Mouse (Mus musculus) hindbrain, postnatal 0 days (tissue): ENCODE measurements around the gene Noxo1. TPM values are rescaled to one million over a fixed set of nuclear protein-coding genes. Genes with fewer than 3 reads are reported as not detected.

Experiments
- ATAC-seq: fragments of 200-750 bp; cut with Nextera tagmentation; 2 replicates; pipeline ENCODE4 v1.8.0; 2017; ENCODE audit warnings: mild to moderate bottlenecking, moderate TSS enrichment, moderate library complexity
- DNase-seq: peaks from one replicate; pipeline ENCODE4 v3.0.0-alpha.2; 2015; ENCODE audit warnings: low spot score
- H3K27ac ChIP-seq: fragments of 300-500 bp; sonication (generic); 2 replicates; pipeline ENCODE4 v1.5.1; 2014; ENCODE audit warnings: mild to moderate bottlenecking
- H3K27me3 ChIP-seq: fragments of 300-500 bp; sonication (generic); 2 replicates; pipeline ENCODE4 v1.6.1; 2014; ENCODE audit warnings: low read length, mixed read lengths; ENCODE audit not compliant: insufficient read depth
- H3K36me3 ChIP-seq: fragments of 300-500 bp; sonication (generic); 2 replicates; pipeline ENCODE4 v1.6.1; 2014; ENCODE audit warnings: low read length, mixed read lengths; ENCODE audit not compliant: insufficient read depth
- H3K4me1 ChIP-seq: fragments of 300-500 bp; sonication (generic); 2 replicates; pipeline ENCODE4 v1.6.1; 2014; ENCODE audit warnings: antibody characterized with exemption, low read length, mixed read lengths; ENCODE audit not compliant: insufficient read depth
- H3K4me2 ChIP-seq: fragments of 300-500 bp; sonication (generic); 2 replicates; pipeline ENCODE4 v1.6.1; 2014; ENCODE audit warnings: low read depth, mild to moderate bottlenecking, low read length, moderate library complexity, mixed read lengths
- H3K4me3 ChIP-seq: fragments of 300-500 bp; sonication (generic); 2 replicates; pipeline ENCODE4 v1.5.1; 2014; ENCODE audit warnings: low read length
- H3K9ac ChIP-seq: fragments of 300-500 bp; sonication (generic); replicated peaks from 2 replicates; pipeline ENCODE4 v1.6.1; 2014; ENCODE audit warnings: mild to moderate bottlenecking, low read length, moderate library complexity, mixed read lengths
- H3K9me3 ChIP-seq: fragments of 300-500 bp; sonication (generic); 2 replicates; pipeline ENCODE4 v1.6.1; 2016; ENCODE audit warnings: low read length, mixed read lengths
- CTCF ChIP-seq: IDR thresholded peaks from 2 replicates; pipeline ENCODE4 v1.5.1; 2016; ENCODE audit warnings: antibody characterized with exemption, control low read depth, low read depth
- WGBS: fragments of 180-500 bp; shearing (Covaris S2); extraction: QIAGEN DNeasy Blood & Tissue Kit; methylation state at CpG from one replicate; pipeline ENCODE4 v1.1.7; 2014; 5-methylcytosine and 5-hydroxymethylcytosine counted together
- polyA plus RNA-seq: library from polyadenylated mRNA; unstranded; fragments of >200 nt; fragmentation: Nextera tagmentation; extraction: Ambion mirVana; gene quantifications from 2 replicates; pipeline ENCODE4 v1.2.1, GENCODE M21; 2015
- total RNA-seq: library from RNA; depleted of rRNA; stranded (reverse); fragments of >200 nt; gene quantifications from 2 replicates; pipeline ENCODE4 v1.2.3, GENCODE M21; 2014

The Noxo1 gene
- total and polyA plus RNA-seq, 2 experiments from 2014 or later, result 1.4 to 6.1 TPM

DNA sequence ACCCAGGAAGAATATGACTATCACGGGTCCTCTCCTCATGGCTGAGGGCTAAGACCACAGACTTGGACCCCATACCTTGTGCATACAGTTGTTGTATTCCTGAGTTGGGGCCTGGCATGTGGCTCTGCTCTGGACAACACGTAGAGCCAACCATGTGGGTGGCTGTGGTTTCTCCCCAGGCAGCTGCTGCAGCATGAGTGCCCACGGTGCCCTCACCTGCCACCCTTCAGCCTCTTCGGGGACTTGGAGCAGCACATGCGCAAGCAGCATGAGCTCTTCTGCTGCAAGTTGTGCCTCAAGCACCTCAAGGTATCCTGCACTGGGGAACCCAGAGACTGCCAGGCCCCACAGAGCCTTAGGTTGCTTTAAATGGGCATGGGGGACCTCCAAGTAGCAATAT lies 19.2 kb upstream of the Noxo1 start:
- Histone ChIP-seq H3K9me3 (no peaks in the 10 kb centered on the region), H3K9ac (no peak overlapping the region), H3K4me1 (no peaks in the 10 kb centered on the region), H3K4me2 (no peak overlapping the region), H3K27me3 (no peaks in the 10 kb centered on the region), H3K4me3 (no peak overlapping the region), H3K36me3 (peaks cover 51% of the 10 kb centered on the region), H3K27ac (no peak overlapping the region)
- ATAC-seq (no peak), DNase-seq (no peak)
- WGBS, result 94% methylated on average over 5 of the region's 5 CpGs
- no peak for TF ChIP-seq CTCF

DNA sequence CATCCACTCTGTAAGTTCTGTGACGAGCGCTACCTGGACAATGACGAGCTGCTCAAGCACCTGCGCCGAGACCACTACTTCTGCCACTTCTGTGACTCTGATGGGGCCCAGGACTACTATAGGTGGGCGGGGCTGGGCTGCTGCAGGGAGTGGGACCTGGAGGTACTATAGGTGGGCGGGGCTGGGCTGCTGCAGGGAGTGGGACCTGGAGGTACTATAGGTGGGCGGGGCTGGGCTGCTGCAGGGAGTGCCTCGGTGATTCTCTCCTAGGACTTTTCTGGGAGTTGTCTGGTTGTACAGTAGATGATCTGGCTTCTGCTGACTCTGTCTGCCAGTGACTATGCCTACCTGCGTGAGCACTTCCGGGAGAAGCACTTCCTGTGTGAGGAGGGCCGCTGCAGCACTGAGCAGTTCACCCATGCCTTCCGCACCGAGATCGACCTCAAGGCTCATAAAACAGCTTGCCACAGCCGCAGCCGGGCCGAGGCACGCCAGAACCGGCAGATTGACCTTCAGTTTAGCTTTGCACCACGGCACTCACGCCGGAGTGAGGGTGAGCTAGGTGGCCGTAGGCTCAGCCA lies 18.4 kb upstream of the Noxo1 start:
- 93% methylated on average over 24 of the region's 24 CpGs for WGBS
- no peak overlapping the region for H3K9ac ChIP-seq
- no peak for ATAC-seq
- H3K4me3 ChIP-seq, result no peak overlapping the region
- no peaks in the 10 kb centered on the region for H3K4me1 ChIP-seq
- H3K36me3 ChIP-seq, result peaks cover 55% of the 10 kb centered on the region
- H3K4me2 ChIP-seq, result no peak overlapping the region
- TF ChIP-seq CTCF, result no peak
- no peaks in the 10 kb centered on the region for H3K9me3 ChIP-seq
- H3K27ac ChIP-seq, result no peak overlapping the region
- H3K27me3 ChIP-seq, result no peaks in the 10 kb centered on the region
- DNase-seq, result no peak

DNA sequence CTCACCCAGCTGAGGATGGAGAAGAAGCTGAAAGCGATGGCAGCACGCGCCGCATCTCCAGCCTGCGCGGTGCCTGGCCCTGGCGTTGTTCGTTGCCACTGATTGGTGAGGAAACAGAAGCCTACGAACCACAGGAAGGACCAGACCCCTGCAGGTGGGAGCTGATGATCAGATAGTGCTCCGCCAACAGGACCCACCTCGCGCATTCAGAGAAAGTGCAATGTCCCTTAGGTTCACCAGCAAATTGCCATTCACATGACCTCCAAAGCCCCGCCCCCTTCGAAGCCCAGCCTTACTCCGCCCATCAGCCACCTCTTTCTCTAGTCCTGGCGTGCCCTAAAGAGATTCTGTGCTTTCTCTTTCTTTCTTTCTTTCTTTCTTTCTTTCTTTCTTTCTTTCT lies 9.5 kb upstream of the Noxo1 start:
- peaks cover 7% of the 10 kb centered on the region; the same call in 1 of the 2 replicates for H3K36me3 ChIP-seq
- H3K9me3 ChIP-seq, result no peaks in the 10 kb centered on the region
- ATAC-seq (no peak), DNase-seq (no peak)
- H3K9ac ChIP-seq, result no peak overlapping the region
- WGBS, result 30% methylated on average over 16 of the region's 16 CpGs
- 0 out of 2 replicates have a peak overlapping the region, but pooled peaks have one; percentile 3 for H3K4me2 ChIP-seq
- no peaks in the 10 kb centered on the region for H3K27me3 ChIP-seq
- peaks cover 8% of the 10 kb centered on the region; the same call in 1 of the 2 replicates for H3K4me1 ChIP-seq
- no peak overlapping the region for H3K4me3 ChIP-seq
- TF ChIP-seq CTCF, result no peak
- H3K27ac ChIP-seq, result no peak overlapping the region

DNA sequence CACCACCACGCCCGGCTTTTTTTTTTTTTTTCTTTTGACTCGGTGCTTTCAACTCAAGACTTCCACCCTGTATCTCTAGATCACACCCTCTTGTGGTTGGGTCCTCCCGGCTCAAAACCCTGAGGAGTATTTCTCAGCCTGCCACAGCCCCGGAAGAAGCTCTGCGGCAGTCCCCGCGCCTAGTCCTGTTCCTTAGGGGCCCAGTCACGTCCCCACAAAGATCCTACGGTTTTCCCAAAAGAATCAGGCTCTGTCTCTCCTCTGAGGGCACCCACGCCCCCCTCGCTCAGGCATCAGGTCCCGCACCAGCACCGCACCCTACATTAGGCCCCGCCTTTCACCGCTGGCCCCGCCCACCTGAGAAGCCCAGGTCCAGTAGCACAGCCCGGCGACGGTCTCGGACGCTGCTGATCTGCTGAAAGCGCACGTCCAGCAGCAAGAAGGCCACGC lies 8.9 kb upstream of the Noxo1 start:
- Histone ChIP-seq H3K27ac (no peak overlapping the region), H3K9me3 (no peaks in the 10 kb centered on the region), H3K9ac (peak overlapping the region; percentile 44; the same call in 1 of the 2 replicates), H3K27me3 (no peaks in the 10 kb centered on the region), H3K36me3 (peaks cover 1% of the 10 kb centered on the region; the same call in 1 of the 2 replicates), H3K4me3 (peak overlapping the region; percentile 74), H3K4me1 (peaks cover 8% of the 10 kb centered on the region; the same call in 1 of the 2 replicates), H3K4me2 (peak overlapping the region; percentile 74)
- 3% methylated on average over 24 of the region's 25 CpGs for WGBS
- peak; percentile 35 for DNase-seq
- no peak for ATAC-seq
- TF ChIP-seq CTCF, result no peak

DNA sequence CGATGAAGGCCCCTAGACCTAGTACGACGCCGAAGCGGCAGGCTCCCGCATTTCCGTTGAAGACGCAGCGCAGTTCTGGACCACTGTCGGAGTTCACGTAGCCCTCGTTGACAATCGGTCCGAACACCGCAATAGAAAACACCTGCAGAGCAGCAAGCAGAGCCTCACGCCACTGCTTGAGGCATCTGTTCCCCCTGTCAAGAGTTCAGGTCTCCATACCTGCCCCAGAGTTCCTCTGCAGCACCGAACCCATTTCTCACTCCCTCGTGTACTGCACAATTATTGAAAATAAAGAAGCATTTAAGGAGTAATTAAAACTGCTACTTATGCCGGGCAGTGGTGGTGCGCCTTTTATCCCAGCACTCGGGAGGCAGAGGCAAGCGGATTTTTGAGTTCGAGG lies 8.4 kb upstream of the Noxo1 start:
- Histone ChIP-seq H3K4me1 (peaks cover 8% of the 10 kb centered on the region; the same call in 1 of the 2 replicates), H3K4me2 (peak overlapping the region; percentile 74), H3K9me3 (no peaks in the 10 kb centered on the region), H3K27me3 (no peaks in the 10 kb centered on the region), H3K4me3 (peak overlapping the region; percentile 74), H3K36me3 (0 out of 2 replicates have a peak, but pooled peaks cover 4% of the 10 kb centered on the region), H3K27ac (no peak overlapping the region), H3K9ac (peak overlapping the region; percentile 44; the same call in 1 of the 2 replicates)
- DNase-seq, result no peak
- WGBS, result 17% methylated on average over 23 of the region's 23 CpGs
- no peak for TF ChIP-seq CTCF
- no peak for ATAC-seq

DNA sequence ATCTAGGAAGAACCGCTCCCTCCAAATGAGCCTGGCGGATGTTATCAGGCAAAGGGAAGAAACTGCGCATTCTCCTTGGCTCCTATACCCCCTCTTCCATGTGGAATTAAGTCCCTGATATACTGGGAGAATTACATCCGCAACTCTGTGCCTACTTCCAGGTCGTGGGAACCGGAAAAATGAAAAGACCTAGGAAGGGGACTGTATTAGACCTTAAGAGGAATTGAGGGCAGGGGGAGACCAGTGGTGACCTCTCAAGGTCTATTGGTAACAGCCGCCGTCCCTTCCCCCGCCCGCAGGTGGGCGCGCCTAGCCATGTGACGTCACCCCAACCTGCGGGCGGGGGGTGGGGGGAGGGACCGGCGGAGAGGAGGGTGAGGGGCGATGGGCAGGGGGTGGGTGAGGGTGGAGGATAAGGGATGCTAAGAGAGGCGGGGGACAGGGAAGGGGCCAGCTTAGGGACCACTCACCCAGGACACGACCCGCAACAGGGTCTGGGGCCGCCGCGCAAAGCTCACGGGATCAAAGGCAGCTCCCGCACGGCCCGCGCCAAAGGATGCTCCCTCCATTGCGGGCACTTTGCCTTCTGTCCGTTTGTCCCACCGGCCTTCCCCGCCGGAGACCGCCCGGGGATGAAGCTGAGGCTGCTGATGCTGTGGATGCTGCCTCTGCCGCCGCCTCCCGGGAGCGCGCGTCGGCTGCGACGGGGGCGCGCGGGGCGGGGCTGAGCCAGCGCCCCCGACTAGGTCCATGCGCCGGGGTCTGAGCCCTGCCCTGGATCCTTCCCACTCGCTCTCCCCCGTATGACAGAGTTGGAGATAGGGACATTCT lies 6.6 kb upstream of the Noxo1 start, which contains the start of gene Syngr3:
Gene Syngr3, minus strand, starts transcription at position 705 of the 831 bp plus-strand sequence.
- ATAC-seq (peak; percentile 76), DNase-seq (peak; percentile 78)
- H3K9ac ChIP-seq, result peak within 1 kb of the TSS; percentile 89
- no peaks in the 10 kb centered on the region for H3K27me3 ChIP-seq
- TF ChIP-seq CTCF, result no peak
- H3K9me3 ChIP-seq, result no peaks in the 10 kb centered on the region
- H3K4me2 ChIP-seq, result peak within 1 kb of the TSS; percentile 74
- whole genome bisulfite sequencing, result under 1% methylated on average over 48 of the region's 55 CpGs
- H3K4me1 ChIP-seq, result peaks cover 8% of the 10 kb centered on the region; the same call in 1 of the 2 replicates
- 0 out of 2 replicates have a peak, but pooled peaks cover 8% of the 10 kb centered on the region for H3K36me3 ChIP-seq
- H3K4me3 ChIP-seq, result peak within 1 kb of the TSS; percentile 74
- H3K27ac ChIP-seq, result peak within 1 kb of the TSS; percentile 92
